Mouse (Mus musculus) embryo, embryonic 10.5 days (tissue): ENCODE measurements around the gene Gm3194.
"Not testable (repeated sequence)": the region's sequence is repeated elsewhere in the genome, so short reads cannot be mapped to it uniquely, and the experiment has no call there.

ENCODE experiments used
- DNase-seq: peaks from one replicate; pipeline ENCODE4 v3.0.0-alpha.2; 2015; ENCODE audit warnings: low spot score

Gm3194 gene

GRCm38 (mm10) chr14:5455367-5455766 is at the start of gene Gm3194:
TSS of gene Gm3194 (minus strand) at chr14:5455467.
- not testable (repeated sequence) for DNase-seq

- not testable (repeated sequence) for DNase-seq
Observed at GRCm38 (mm10) chr14:5501374-5501773, 46.1 kb upstream of the Gm3194 start, which contains the start of gene Gm3488. TSS of gene Gm3488 (plus strand) at chr14:5501674.

- DNase-seq, result not testable (repeated sequence)
Observed at GRCm38 (mm10) chr14:5483907-5484306, 28.6 kb upstream of the Gm3194 start, which contains the start of gene Gm3187. TSS of gene Gm3187 (plus strand) at chr14:5484207.

- DNase-seq, result not testable (repeated sequence)
Observed at GRCm38 (mm10) chr14:5477730-5478129, 22.5 kb upstream of the Gm3194 start, which contains the start of gene Gm8246. TSS of gene Gm8246 (minus strand) at chr14:5477830.

- not testable (repeated sequence) for DNase-seq
Observed at GRCm38 (mm10) chr14:5460469-5460868, 5.2 kb upstream of the Gm3194 start.

GRCm38 (mm10) chr14:5388949-5389348 is 66.3 kb downstream of the Gm3194 start, which contains the start of gene Gm3500:
TSS of gene Gm3500 (minus strand) at chr14:5389049.
- not testable (repeated sequence) for DNase-seq
